Mouse (Mus musculus) heart, adult 2 months (tissue): ENCODE measurements around the gene Pmm2.

Source experiments
- CTCF ChIP-seq: fragments of 200-600 bp; IDR thresholded peaks from 2 replicates; pipeline ENCODE4 v1.8.1; 2022; ENCODE audit warnings: antibody characterized with exemption, mild to moderate bottlenecking, moderate library complexity
- EP300 ChIP-seq: fragments of 200-500 bp; IDR thresholded peaks from 2 replicates; pipeline ENCODE4 v1.6.1; 2011; ENCODE audit warnings: low read depth, low read length, control low read depth; ENCODE audit not compliant: insufficient read depth
- POLR2A ChIP-seq: fragments of 200-500 bp; IDR thresholded peaks from 2 replicates; pipeline ENCODE4 v1.6.1; 2011; ENCODE audit warnings: mild to moderate bottlenecking, low read depth, low read length, control low read depth; ENCODE audit not compliant: insufficient read depth

GRCm38 (mm10) chr16:8595411-8595810 lies 42.1 kb upstream of the Pmm2 start:
- TF ChIP-seq CTCF: no peak
- TF ChIP-seq POLR2A: no peak
- TF ChIP-seq EP300: no peak
